Mouse (Mus musculus) spleen, adult 2 months (tissue): ENCODE results near the gene Srrm1. TPM values are rescaled to one million over a fixed set of nuclear protein-coding genes. Genes with fewer than 3 reads are reported as not detected.

Experiments
- DNase-seq, 2 experiments: peaks; one replicate each; pipeline versions ENCODE4 v3.0.0 to v3.0.0-alpha.2; 2012 to 2021; ENCODE audit warnings: low spot score in 2 of 2, low read depth in 1 of 2
- H3K27ac ChIP-seq: fragments of 200-500 bp; 2 replicates; pipeline ENCODE4 v1.5.1; 2012; ENCODE audit warnings: low read length, inconsistent platforms; ENCODE audit not compliant: insufficient read depth
- H3K27me3 ChIP-seq: fragments of 200-500 bp; 2 replicates; pipeline ENCODE4 v1.6.1; 2012; ENCODE audit warnings: mild to moderate bottlenecking, moderate library complexity, low read length, inconsistent platforms; ENCODE audit not compliant: control insufficient read depth, insufficient read depth
- H3K36me3 ChIP-seq: fragments of 200-500 bp; 2 replicates; pipeline ENCODE4 v1.6.1; 2012; ENCODE audit warnings: mild to moderate bottlenecking, low read length, inconsistent platforms; ENCODE audit not compliant: control insufficient read depth, insufficient read depth
- H3K4me1 ChIP-seq: fragments of 200-500 bp; 2 replicates; pipeline ENCODE4 v1.6.1; 2011; ENCODE audit warnings: inconsistent platforms; ENCODE audit not compliant: control insufficient read depth, insufficient read depth, insufficient read length
- H3K4me3 ChIP-seq: fragments of 200-500 bp; 2 replicates; pipeline ENCODE4 v1.5.1; 2011; ENCODE audit warnings: mild to moderate bottlenecking, inconsistent platforms; ENCODE audit not compliant: insufficient read depth, insufficient read length; ENCODE audit errors: extremely low read depth
- CTCF ChIP-seq: fragments of 200-500 bp; IDR thresholded peaks from 2 replicates; pipeline ENCODE4 v1.5.1; 2011; ENCODE audit warnings: mild to moderate bottlenecking, inconsistent platforms; ENCODE audit not compliant: insufficient read depth, insufficient read length, insufficient replicate concordance; ENCODE audit errors: extremely low read depth
- POLR2A ChIP-seq: fragments of 200-500 bp; IDR thresholded peaks from 2 replicates; pipeline ENCODE4 v1.6.1; 2011; ENCODE audit warnings: low read depth, low read length, inconsistent platforms
- WGBS: fragments of 180-500 bp; shearing (Covaris S2); methylation state at CpG from one replicate; pipeline ENCODE4 v1.1.7; 2018; 5-methylcytosine and 5-hydroxymethylcytosine counted together
- polyA plus RNA-seq: library from polyadenylated mRNA; depleted of rRNA; stranded (reverse); fragments of >200 nt; gene quantifications from 2 replicates; pipeline ENCODE4 v1.2.3, GENCODE M21; 2012

Gene Srrm1
- polyA plus RNA-seq, 1 experiment, result 22.2 TPM

- Histone ChIP-seq H3K4me1 (no peaks in the 10 kb centered on the region), H3K27ac (no peak overlapping the region), H3K4me3 (no peak overlapping the region), H3K27me3 (no peaks in the 10 kb centered on the region), H3K36me3 (no peaks in the 10 kb centered on the region)
- TF ChIP-seq POLR2A (no peak), CTCF (peak; percentile 19; the same call in 1 of the 2 replicates)
- 71% methylated on average over 3 of the region's 3 CpGs for WGBS
- no peak for DNase-seq
Measured at GRCm38 (mm10) chr4:135375444-135375843, 22.3 kb upstream of the Srrm1 start.

GRCm38 (mm10) chr4:135373299-135373698 is 20.2 kb upstream of the Srrm1 start:
- Histone ChIP-seq H3K27ac (no peak overlapping the region), H3K36me3 (no peaks in the 10 kb centered on the region), H3K4me3 (no peak overlapping the region), H3K27me3 (no peaks in the 10 kb centered on the region), H3K4me1 (no peaks in the 10 kb centered on the region)
- no peak for DNase-seq
- WGBS, result 78% methylated on average over 5 of the region's 5 CpGs
- no peak for TF ChIP-seq POLR2A
- no peak for TF ChIP-seq CTCF

GRCm38 (mm10) chr4:135370372-135370771 is 17.3 kb upstream of the Srrm1 start:
- no peak overlapping the region for H3K27ac ChIP-seq
- no peak for DNase-seq

GRCm38 (mm10) chr4:135362828-135363227 is 9.7 kb upstream of the Srrm1 start:
- Histone ChIP-seq H3K4me3 (no peak overlapping the region), H3K4me1 (no peaks in the 10 kb centered on the region), H3K27ac (no peak overlapping the region), H3K27me3 (no peaks in the 10 kb centered on the region), H3K36me3 (no peaks in the 10 kb centered on the region)
- no peak for TF ChIP-seq CTCF
- no peak for TF ChIP-seq POLR2A
- DNase-seq, result no peak
- WGBS, result 75% methylated on average over 6 of the region's 6 CpGs

More at GRCm38 (mm10) chr4:135370372-135370771, 17.3 kb upstream of the Srrm1 start:
- H3K4me3 ChIP-seq, result no peak overlapping the region
- H3K36me3 ChIP-seq, result no peaks in the 10 kb centered on the region
- no peaks in the 10 kb centered on the region for H3K27me3 ChIP-seq
- WGBS, result 94% methylated on average over 11 of the region's 11 CpGs
- H3K4me1 ChIP-seq, result no peaks in the 10 kb centered on the region
- TF ChIP-seq CTCF, result no peak
- TF ChIP-seq POLR2A, result no peak

GRCm38 (mm10) chr4:135361722-135362121 is 8.6 kb upstream of the Srrm1 start:
- 96% methylated on average over 12 of the region's 12 CpGs for WGBS
- TF ChIP-seq CTCF, result no peak
- TF ChIP-seq POLR2A, result no peak
- no peak for DNase-seq
- no peak overlapping the region for H3K4me3 ChIP-seq
- no peak overlapping the region for H3K27ac ChIP-seq
- no peaks in the 10 kb centered on the region for H3K36me3 ChIP-seq
- H3K4me1 ChIP-seq, result no peaks in the 10 kb centered on the region
- no peaks in the 10 kb centered on the region for H3K27me3 ChIP-seq

GRCm38 (mm10) chr4:135358736-135359135 is 5.6 kb upstream of the Srrm1 start:
- TF ChIP-seq POLR2A (no peak), CTCF (no peak)
- Histone ChIP-seq H3K27me3 (no peaks in the 10 kb centered on the region), H3K4me1 (peaks cover 3% of the 10 kb centered on the region; the same call in 1 of the 2 replicates), H3K36me3 (no peaks in the 10 kb centered on the region), H3K4me3 (no peak overlapping the region), H3K27ac (no peak overlapping the region)
- DNase-seq, result peak in 1 of 2 experiments; percentile 59
- 3% methylated on average over 6 of the region's 6 CpGs for WGBS

- Histone ChIP-seq H3K36me3 (no peaks in the 10 kb centered on the region), H3K4me3 (no peak overlapping the region), H3K4me1 (peaks cover 3% of the 10 kb centered on the region; the same call in 1 of the 2 replicates), H3K27ac (no peak overlapping the region), H3K27me3 (no peaks in the 10 kb centered on the region)
- DNase-seq, result no peak
- WGBS, result 85% methylated on average over 12 of the region's 12 CpGs
- TF ChIP-seq CTCF, result no peak
- no peak for TF ChIP-seq POLR2A
Measured at GRCm38 (mm10) chr4:135357221-135357920, 4.2 kb upstream of the Srrm1 start.
